8 mouse cellular contexts compared by ENCODE assay signal in genomic region chr5:122400628-122401302, GRCm38 (mm10). TPM values are rescaled to one million over a fixed set of nuclear protein-coding genes. Genes with fewer than 3 reads are reported as not detected.
DNase-seq lines count a peak whose midpoint lies in the region; ATAC-seq and TF ChIP-seq lines count a peak whose summit lies in the region.

No protein-coding gene starts in this region.

- H3K27ac ChIP-seq in gastrocnemius, adult 2 months = peak overlapping the region; percentile 87
- H3K27ac ChIP-seq in heart, embryonic 14.5 days (replicated peaks in 1 of 2; ENCODE audit: control insufficient read depth in 1 of 2, insufficient read depth in 1 of 2, low read depth in 2 of 2, low read length in 2 of 2) = 0 out of 4 replicates have a peak overlapping the region, but pooled peaks of 1 of the 2 experiments have one; percentile 10
- H3K27ac ChIP-seq in forebrain, embryonic 10.5 days = no peak overlapping the region

- H3K4me3 ChIP-seq in gastrocnemius, adult 2 months = peak overlapping the region; percentile 49
- H3K4me3 ChIP-seq in heart, embryonic 14.5 days (ENCODE audit: control insufficient read depth in 1 of 2, insufficient read depth in 1 of 2, low read depth in 1 of 2, low read length in 2 of 2) = no peak overlapping the region
- no peak overlapping the region for H3K4me3 ChIP-seq in forebrain, embryonic 10.5 days

- H3K9me3 ChIP-seq in heart, embryonic 14.5 days (ENCODE audit: control insufficient read depth, low read length) = no peaks in the 10 kb centered on the region
- no peaks in the 10 kb centered on the region for H3K9me3 ChIP-seq in forebrain, embryonic 10.5 days

- WGBS in heart, embryonic 14.5 days = 55% methylated on average over 18 of the region's 18 CpGs
- 88% methylated on average over 18 of the region's 18 CpGs for WGBS in forebrain, embryonic 10.5 days

- ATAC-seq in heart, embryonic 14.5 days (ENCODE audit: insufficient number of reproducible peaks, insufficient read depth, low FRiP score, low read depth) = 0 out of 2 replicates have a peak, but pooled peaks have one; percentile 10

- H3K9ac ChIP-seq in heart, embryonic 14.5 days (ENCODE audit: low read length) = no peak overlapping the region

- H3K4me1 ChIP-seq in heart, embryonic 14.5 days (ENCODE audit: control insufficient read depth in 2 of 2, insufficient read depth in 2 of 2, low read length in 2 of 2) = peaks cover 6 to 20% of the 10 kb centered on the region in 2 experiments; a peak in 3 of 4 replicates
- no peaks in the 10 kb centered on the region for H3K4me1 ChIP-seq in forebrain, embryonic 10.5 days

- TF ChIP-seq CTCF in gastrocnemius, adult 2 months (IDR thresholded peaks at IDR 0.05) = no peak

- H3K4me2 ChIP-seq in heart, embryonic 14.5 days (ENCODE audit: low read length) = no peak overlapping the region; the same call in 1 of the 2 replicates

- DNase-seq in gastrocnemius, adult 2 months = peak; percentile 81
- DNase-seq in gastrocnemius, postnatal 10 days = no peak
- DNase-seq in MN1 (ENCODE audit: low spot score) = peak; percentile 27
- peak; percentile 38 to 43 for DNase-seq in left cerebral cortex, postnatal 36 days (ENCODE audit: low spot score in 2 of 2)
- no peak for DNase-seq in natural killer cell, adult 2 months (ENCODE audit: low spot score in 2 of 2)
- DNase-seq in forebrain, embryonic 10.5 days (ENCODE audit: extremely low spot score, low spot score) = no peak
- no peak for DNase-seq in spleen, postnatal 14 days (ENCODE audit: low spot score in 2 of 2)

- H3K36me3 ChIP-seq in heart, embryonic 14.5 days (ENCODE audit: control insufficient read depth, insufficient read depth, low read length) = peaks cover 70% of the 10 kb centered on the region
- peaks cover 88% of the 10 kb centered on the region for H3K36me3 ChIP-seq in forebrain, embryonic 10.5 days (replicated peaks)

- no peaks in the 10 kb centered on the region for H3K27me3 ChIP-seq in heart, embryonic 14.5 days (ENCODE audit: control insufficient read depth, insufficient read depth, low read length)
- H3K27me3 ChIP-seq in forebrain, embryonic 10.5 days (ENCODE audit: poor library complexity, severe bottlenecking) = no peaks in the 10 kb centered on the region

- intact Hi-C loops in gastrocnemius, adult 2 months (cut with DNase I) = loop anchor here (1.0 kb wide), 2 partner anchors 227 to 326 kb away; no protein-coding TSS in a partner anchor
- intact Hi-C loops in left cerebral cortex, postnatal 36 days (cut with DNase I) = loop anchor here (2.0 to 5.0 kb wide), 2 partner anchors 226 to 327 kb away; no protein-coding TSS in a partner anchor

RNA-seq across cellular contexts. Expression of gene Arpc3, which starts 9.1 kb away (rescaled TPM):
- 10 to 100 TPM; 45.2 to 62.8 TPM for total RNA-seq in gastrocnemius, adult 2 months (2021)
- 10 to 100 TPM; 75.9 to 89.9 TPM for total RNA-seq in gastrocnemius, postnatal 10 days (2021)
- 37.9 and 46.4 TPM in 2 replicates for polyA plus RNA-seq in heart, embryonic 14.5 days (2014; fragmentation: Nextera tagmentation; extraction: Ambion mirVana)
- total RNA-seq in left cerebral cortex, postnatal 36 days (2021) = 100 to 1,000 TPM; 211 to 225 TPM
- polyA plus RNA-seq in forebrain, embryonic 10.5 days (2016; fragmentation: Nextera tagmentation; extraction: Ambion mirVana) = 91.9 and 98.7 TPM in 2 replicates

RNA-seq across cellular contexts. Expression of gene Anapc7, which starts 20.7 kb away (rescaled TPM):
- total RNA-seq in gastrocnemius, adult 2 months (2021) = 10 to 100 TPM; 14.3 to 16.8 TPM
- 10 to 100 TPM; 21.5 to 25.4 TPM for total RNA-seq in gastrocnemius, postnatal 10 days (2021)
- 19.8 and 22.3 TPM in 2 replicates for polyA plus RNA-seq in heart, embryonic 14.5 days (2014; fragmentation: Nextera tagmentation; extraction: Ambion mirVana)
- total RNA-seq in left cerebral cortex, postnatal 36 days (2021) = 10 to 100 TPM; 31.5 to 34.0 TPM
- 54.3 and 59.2 TPM in 2 replicates for polyA plus RNA-seq in forebrain, embryonic 10.5 days (2016; fragmentation: Nextera tagmentation; extraction: Ambion mirVana)

RNA-seq across cellular contexts. Expression of gene Fam216a, which starts 28.6 kb away (rescaled TPM):
- total RNA-seq in gastrocnemius, adult 2 months (2021) = 1 to 10 TPM; 4.9 to 5.5 TPM
- 10 to 100 TPM in 1 of 2 experiments, 1 to 10 TPM in 1; 9.7 to 11.5 TPM for total RNA-seq in gastrocnemius, postnatal 10 days (2021)
- 55.0 and 64.5 TPM in 2 replicates for polyA plus RNA-seq in heart, embryonic 14.5 days (2014; fragmentation: Nextera tagmentation; extraction: Ambion mirVana)
- 10 to 100 TPM; 69.7 to 73.1 TPM for total RNA-seq in left cerebral cortex, postnatal 36 days (2021)
- 86.1 and 90.1 TPM in 2 replicates for polyA plus RNA-seq in forebrain, embryonic 10.5 days (2016; fragmentation: Nextera tagmentation; extraction: Ambion mirVana)

RNA-seq across cellular contexts. Expression of gene Gpn3, which starts 29.1 kb away (rescaled TPM):
- 10 to 100 TPM; 22.1 to 28.5 TPM for total RNA-seq in gastrocnemius, adult 2 months (2021)
- total RNA-seq in gastrocnemius, postnatal 10 days (2021) = 10 to 100 TPM; 23.1 to 24.4 TPM
- polyA plus RNA-seq in heart, embryonic 14.5 days (2014; fragmentation: Nextera tagmentation; extraction: Ambion mirVana) = 52.3 and 59.5 TPM in 2 replicates
- 10 to 100 TPM; 24.4 to 25.7 TPM for total RNA-seq in left cerebral cortex, postnatal 36 days (2021)
- polyA plus RNA-seq in forebrain, embryonic 10.5 days (2016; fragmentation: Nextera tagmentation; extraction: Ambion mirVana) = 84.6 and 92.9 TPM in 2 replicates

RNA-seq across cellular contexts. Expression of gene Vps29, which starts 46.6 kb away (rescaled TPM):
- 10 to 100 TPM; 35.0 to 46.0 TPM for total RNA-seq in gastrocnemius, adult 2 months (2021)
- total RNA-seq in gastrocnemius, postnatal 10 days (2021) = 10 to 100 TPM; 60.3 to 72.5 TPM
- polyA plus RNA-seq in heart, embryonic 14.5 days (2014; fragmentation: Nextera tagmentation; extraction: Ambion mirVana) = 220 and 249 TPM in 2 replicates
- total RNA-seq in left cerebral cortex, postnatal 36 days (2021) = 100 to 1,000 TPM; 185 to 191 TPM
- polyA plus RNA-seq in forebrain, embryonic 10.5 days (2016; fragmentation: Nextera tagmentation; extraction: Ambion mirVana) = 187 and 195 TPM in 2 replicates

Comparison
In these comparisons a context has a peak if more than half of its experiments do, and no peak if none do; other contexts are left out.
1. DNase-seq: peak in gastrocnemius, adult 2 months (single experiment), MN1 (single experiment) and left cerebral cortex, postnatal 36 days (2 of 2); none in gastrocnemius, postnatal 10 days (single experiment), natural killer cell, adult 2 months (0 of 2), forebrain, embryonic 10.5 days (single experiment) and spleen, postnatal 14 days (0 of 2).
2. RNA of gene Fam216a, which starts 28.6 kb away (total RNA-seq): 69.7 to 73.1 TPM in left cerebral cortex, postnatal 36 days; 9.7 to 11.5 TPM in gastrocnemius, postnatal 10 days and 4.9 to 5.5 TPM in gastrocnemius, adult 2 months; every median in the first group is over 4 times any median in the second.